Mouse (Mus musculus) cerebellum, adult 2 months (tissue): ENCODE measurements around the gene Etv3.

ENCODE experiments used
- CTCF ChIP-seq: fragments of 200-500 bp; IDR thresholded peaks from 2 replicates; pipeline ENCODE4 v1.5.1; 2011; ENCODE audit warnings: low read depth, mild to moderate bottlenecking, control low read depth, low read length, moderate library complexity, borderline replicate concordance; ENCODE audit not compliant: insufficient read depth
- POLR2A ChIP-seq: fragments of 200-500 bp; IDR thresholded peaks from 2 replicates; pipeline ENCODE4 v1.6.1; 2011; ENCODE audit warnings: low read length, control low read depth, borderline replicate concordance; ENCODE audit not compliant: insufficient read depth

GRCm38 (mm10) chr3:87575766-87576165 is 50.6 kb downstream of the Etv3 start:
- no peak for TF ChIP-seq CTCF
- TF ChIP-seq POLR2A, result no peak
